Mouse (Mus musculus): ENCODE measurements at regions not wholly inside any gene's neighbourhood (a gene's known extent, or its start where the extent isn't known, plus 50 kb on each side); places are given as distances from the start of the nearest gene placed in this dataset.

DNA sequence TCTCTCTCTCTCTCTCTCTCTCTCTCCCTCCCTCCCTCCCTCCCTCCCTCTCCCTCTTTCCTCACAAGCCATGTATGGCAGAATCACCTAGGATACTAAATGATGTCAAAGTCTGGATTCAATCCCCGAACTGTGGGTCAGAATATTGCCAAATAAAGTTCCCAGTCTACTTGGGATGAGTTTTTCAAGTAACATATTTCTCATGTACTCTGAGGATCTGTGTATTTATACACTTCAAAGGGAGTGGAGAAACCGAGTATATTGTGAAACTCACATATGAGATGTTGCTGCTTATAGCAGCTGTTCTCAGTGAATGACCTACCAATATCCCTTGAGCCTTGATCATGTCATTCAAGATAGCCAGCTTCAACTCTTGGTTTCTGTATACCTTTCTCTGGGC lies 151.7 kb upstream of the Gorab start:
- no peak for DNase-seq

DNA sequence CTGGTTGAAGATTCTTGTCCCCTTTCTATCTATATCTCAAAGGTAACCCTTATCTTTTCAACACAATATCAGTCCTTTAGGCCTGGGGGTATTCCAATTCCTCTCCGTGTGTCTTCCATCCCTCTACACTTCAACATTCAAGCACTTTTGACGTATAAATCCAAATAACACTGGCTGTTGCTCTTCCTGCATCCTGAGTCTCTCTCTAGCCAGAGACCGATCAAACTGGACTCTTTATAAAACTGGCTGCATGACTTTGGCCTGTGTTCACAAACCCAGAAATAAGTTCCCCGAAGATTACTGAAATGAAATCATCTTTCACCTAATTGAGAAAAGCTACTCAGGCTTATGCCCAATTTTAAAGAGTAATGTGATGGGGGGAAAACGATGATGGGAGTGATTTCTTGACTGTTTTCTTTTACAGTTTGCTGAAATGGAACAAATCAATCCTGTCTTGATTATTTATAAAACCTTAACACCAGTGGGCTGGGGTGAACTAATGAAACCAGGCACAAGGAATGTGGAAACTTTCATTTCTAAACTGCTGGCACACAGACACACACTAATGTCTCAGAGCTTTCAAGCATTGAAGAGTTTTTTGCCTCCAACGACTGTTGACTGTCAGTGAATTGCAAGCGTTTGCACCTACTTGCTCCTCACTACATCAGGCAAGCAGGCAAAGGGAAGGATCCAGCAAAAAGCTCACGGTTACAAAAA lies 135.5 kb upstream of the Gorab start:
- no peak for DNase-seq

DNA sequence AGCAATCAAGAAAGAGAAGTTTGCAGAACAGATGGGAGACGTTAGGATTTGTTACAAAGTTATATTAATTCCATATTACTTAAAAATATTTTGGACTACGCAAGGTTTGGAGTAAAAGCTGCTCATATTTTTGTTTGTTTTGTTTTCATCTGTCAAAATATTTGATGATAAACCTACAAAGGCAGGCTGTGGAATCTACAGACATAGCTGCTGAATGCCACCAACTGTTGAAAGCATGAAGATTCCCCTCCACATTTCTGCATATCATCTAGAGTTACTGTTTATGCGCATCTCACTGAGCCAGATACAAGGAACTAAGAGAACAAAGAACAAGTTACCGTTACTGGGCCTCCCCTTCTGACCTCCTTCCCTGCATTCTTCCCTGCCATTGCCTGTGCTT lies 127.1 kb upstream of the Gorab start:
- no peak for DNase-seq

DNA sequence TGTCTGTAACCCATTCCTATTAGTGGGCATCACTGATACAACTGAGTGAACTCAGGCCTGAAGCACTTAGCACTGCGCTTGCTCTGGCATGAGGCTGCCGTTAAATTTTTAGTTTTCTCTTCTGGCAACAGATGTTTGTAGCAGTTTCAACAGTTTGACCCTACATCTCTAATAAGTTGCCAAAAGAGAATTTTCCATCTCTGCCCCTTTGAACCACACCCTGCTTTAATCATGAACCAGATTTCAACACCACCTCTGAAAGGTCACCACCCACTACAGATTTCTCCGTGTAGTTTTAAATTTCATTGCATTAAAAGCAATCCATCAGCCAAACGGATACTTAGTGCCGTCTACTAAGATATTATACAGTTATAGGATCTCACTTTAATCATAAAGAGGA lies 114.5 kb upstream of the Gorab start:
- no peak for DNase-seq

DNA sequence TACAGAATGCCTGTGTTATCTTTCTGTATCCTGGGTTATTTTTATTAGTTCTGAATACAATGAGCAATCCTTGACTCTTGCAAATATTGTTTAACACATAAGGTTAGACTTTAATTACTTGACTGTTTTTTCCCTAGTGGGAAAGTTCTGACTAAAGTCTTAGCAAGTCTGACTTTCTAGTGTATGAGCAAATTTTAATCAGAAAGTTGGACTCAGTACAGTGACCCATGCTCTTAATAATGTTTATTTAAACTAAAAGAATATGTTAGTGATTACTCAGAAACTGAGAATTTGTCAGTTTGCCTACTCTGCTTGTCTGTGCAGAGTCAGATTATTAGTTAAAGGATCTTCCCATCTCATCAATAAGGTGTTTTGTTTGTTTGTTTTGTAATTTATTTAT lies 109.4 kb upstream of the Gorab start:
- no peak for DNase-seq

- no peak for DNase-seq
Measured at GRCm38 (mm10) chr1:163512008-163512407, 108.5 kb upstream of the Gorab start.

DNA sequence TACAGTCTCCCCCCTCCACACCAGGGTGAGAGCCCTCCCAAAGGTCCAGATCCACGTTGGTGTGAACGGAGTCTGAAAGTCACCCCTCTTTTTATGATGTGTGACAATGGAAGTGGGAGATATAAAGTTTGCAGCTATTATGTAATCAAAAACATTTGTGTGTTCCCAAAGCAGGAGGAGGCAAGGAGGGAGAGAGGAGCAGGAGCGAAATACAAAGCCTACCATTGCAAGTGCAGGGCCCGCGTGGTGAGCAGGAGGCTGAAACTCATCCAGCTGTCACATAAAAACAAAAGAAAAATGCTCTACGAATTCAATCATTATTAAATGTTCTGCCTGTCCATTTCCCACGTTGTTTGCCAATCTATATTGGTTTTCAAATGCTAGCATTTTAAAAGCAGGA lies 101.6 kb upstream of the Gorab start:
- DNase-seq: no peak

DNA sequence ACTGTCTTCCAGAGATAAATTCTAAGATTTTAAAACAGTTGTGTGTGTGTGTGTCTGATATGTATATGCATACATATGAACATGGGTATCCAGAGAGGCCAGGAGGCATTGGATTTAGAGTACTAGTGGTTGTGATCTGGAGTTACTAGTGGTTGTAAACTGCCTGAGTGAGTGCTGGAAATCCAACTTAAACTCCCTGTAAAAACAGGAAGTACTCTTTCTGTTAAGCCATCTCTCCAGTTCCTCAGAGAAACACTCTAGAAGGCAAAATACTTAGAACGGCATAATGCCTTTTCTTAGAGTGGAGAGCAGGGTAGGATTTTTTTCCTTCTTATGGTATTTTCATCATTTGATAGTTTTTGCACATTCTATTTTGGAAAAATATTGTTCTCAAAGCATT lies 99.1 kb upstream of the Gorab start:
- DNase-seq: no peak

GRCm38 (mm10) chr1:163498398-163498958 lies 95.0 kb upstream of the Gorab start:
- DNase-seq: no peak

GRCm38 (mm10) chr1:163496416-163496815 lies 92.9 kb upstream of the Gorab start:
- no peak for DNase-seq

- DNase-seq: no peak
Measured at GRCm38 (mm10) chr1:163488532-163488931, 85.1 kb upstream of the Gorab start.

GRCm38 (mm10) chr1:163488109-163488508 lies 84.6 kb upstream of the Gorab start:
- no peak for DNase-seq

DNA sequence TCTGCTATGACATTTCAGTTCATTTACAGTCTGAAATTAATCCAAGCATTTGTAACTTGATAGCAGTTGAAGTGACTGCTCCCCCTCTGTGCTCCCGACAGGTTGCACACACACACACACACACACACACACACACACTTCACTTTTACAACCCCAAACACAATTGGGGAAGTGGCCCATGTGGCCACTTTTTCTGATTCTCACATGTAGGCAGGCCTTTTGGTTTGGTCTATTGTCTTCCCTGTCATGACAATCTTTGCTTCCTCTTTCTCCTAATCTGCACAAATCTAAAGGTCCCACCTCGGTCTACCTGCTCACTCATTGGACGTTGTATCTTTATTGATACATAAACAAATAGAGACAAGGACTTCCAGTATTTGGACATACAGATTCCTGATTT lies 79.6 kb upstream of the Gorab start:
- no peak for DNase-seq

DNA sequence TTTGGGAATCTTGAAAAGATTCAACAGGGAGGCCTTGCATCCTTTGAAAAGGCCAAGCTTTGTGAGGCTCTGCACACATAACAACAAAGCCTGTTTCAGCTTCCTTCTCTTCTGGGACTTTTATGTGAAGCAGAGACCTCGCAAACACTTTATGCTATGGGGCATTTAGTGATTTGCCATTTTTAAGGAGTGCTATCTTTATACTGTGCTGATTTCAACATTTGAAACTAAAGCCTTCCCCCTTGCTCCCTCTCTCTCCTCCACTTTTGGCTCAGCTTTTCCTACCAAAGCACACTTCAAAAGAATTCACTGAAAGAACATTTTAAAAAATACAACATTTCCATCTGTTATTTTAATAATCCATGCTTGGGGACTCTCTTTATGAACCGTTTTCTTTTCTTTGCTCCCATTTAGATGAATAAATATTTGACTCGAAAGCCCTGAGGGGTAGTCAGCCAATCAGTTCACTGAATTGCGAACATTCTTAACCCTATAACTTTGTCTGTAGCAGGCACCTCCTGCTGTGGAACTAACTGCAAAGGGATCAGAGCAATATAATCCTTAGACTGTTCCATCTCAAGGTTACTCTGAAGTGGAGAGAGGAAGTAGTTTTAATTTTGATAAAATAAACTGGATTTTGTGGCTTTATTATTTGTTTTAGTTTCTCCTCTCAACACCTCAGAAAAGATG lies 74.2 kb upstream of the Gorab start:
- DNase-seq: no peak

DNA sequence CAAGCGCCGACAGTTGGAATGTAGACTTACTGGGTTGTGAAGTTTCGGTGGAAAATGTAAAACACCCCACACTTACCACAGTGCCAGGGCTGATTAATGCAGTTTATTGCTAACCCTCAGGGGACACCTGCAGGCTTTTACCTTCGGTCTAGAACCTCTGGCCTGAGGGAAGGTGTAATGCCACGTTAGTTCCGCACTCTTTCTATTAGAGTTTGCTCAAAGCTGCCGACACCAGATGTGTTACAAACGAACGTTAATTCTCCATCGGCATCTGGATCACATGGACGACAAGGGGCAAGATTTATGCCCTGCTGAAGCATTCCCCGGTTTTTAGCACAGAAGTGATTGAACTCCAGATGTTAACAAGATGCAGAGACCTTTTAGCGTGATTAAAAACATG lies 57.7 kb upstream of the Gorab start:
- DNase-seq: no peak

GRCm38 (mm10) chr1:163456366-163456765 lies 52.9 kb upstream of the Gorab start:
- no peak for DNase-seq
